Mouse (Mus musculus) liver, embryonic 14.5 days (tissue): ENCODE results near the gene Nfx1. TPM values are rescaled to one million over a fixed set of nuclear protein-coding genes. Genes with fewer than 3 reads are reported as not detected.

Experiments used
- ATAC-seq: fragments of 200-750 bp; cut with Nextera tagmentation; 2 replicates; pipeline ENCODE4 v1.8.0; 2017; ENCODE audit warnings: moderate number of reproducible peaks, mild to moderate bottlenecking, moderate library complexity; ENCODE audit not compliant: insufficient read depth
- DNase-seq, 3 experiments: peaks; one replicate each; pipeline ENCODE4 v3.0.0-alpha.2; 2012 to 2013; ENCODE audit warnings: low read depth in 3 of 3, low spot score in 3 of 3
- H3K27ac ChIP-seq: fragments of 300-500 bp; sonication (generic); 2 replicates; pipeline ENCODE4 v1.5.1; 2014; ENCODE audit warnings: moderate library complexity, mild to moderate bottlenecking, control low read depth, inconsistent platforms
- H3K27me3 ChIP-seq: fragments of 300-500 bp; sonication (generic); 2 replicates; pipeline ENCODE4 v1.6.1; 2014; ENCODE audit warnings: mild to moderate bottlenecking, low read length, moderate library complexity; ENCODE audit not compliant: control insufficient read depth, insufficient read depth
- H3K36me3 ChIP-seq: fragments of 300-500 bp; sonication (generic); replicated peaks from 2 replicates; pipeline ENCODE4 v1.6.1; 2014; ENCODE audit warnings: low read depth; ENCODE audit not compliant: control insufficient read depth, insufficient read depth
- H3K4me1 ChIP-seq, 2 experiments: fragments of 200-500 bp in 1 of 2; fragments of 300-500 bp in 1 of 2; sonication (generic) in 1 of 2; replicated peaks; 2 replicates each; pipeline ENCODE4 v1.6.1; 2012 to 2014; ENCODE audit warnings: antibody characterized with exemption in 1 of 2, inconsistent platforms in 1 of 2, low read length in 1 of 2; ENCODE audit not compliant: control insufficient read depth in 2 of 2, insufficient read depth in 2 of 2
- H3K4me2 ChIP-seq: fragments of 300-500 bp; sonication (generic); 2 replicates; pipeline ENCODE4 v1.6.1; 2014; ENCODE audit warnings: low read depth, mild to moderate bottlenecking, control low read depth, moderate library complexity
- H3K4me3 ChIP-seq, 2 experiments: fragments of 200-500 bp in 1 of 2; fragments of 300-500 bp in 1 of 2; sonication (generic) in 1 of 2; 2 replicates each; pipeline ENCODE4 v1.5.1; 2012 to 2014; ENCODE audit warnings: low read depth in 2 of 2, low read length in 2 of 2, mild to moderate bottlenecking in 2 of 2, control low read depth in 1 of 2, inconsistent platforms in 1 of 2, moderate library complexity in 1 of 2; ENCODE audit not compliant: insufficient read depth in 1 of 2
- H3K9ac ChIP-seq: fragments of 300-500 bp; sonication (generic); replicated peaks from 2 replicates; pipeline ENCODE4 v1.6.1; 2014; ENCODE audit warnings: mild to moderate bottlenecking, control low read depth, moderate library complexity
- H3K9me3 ChIP-seq: fragments of 300-500 bp; sonication (generic); 2 replicates; pipeline ENCODE4 v1.6.1; 2016; ENCODE audit warnings: low read length, mixed read lengths; ENCODE audit not compliant: control insufficient read depth
- CTCF ChIP-seq: IDR thresholded peaks from 2 replicates; pipeline ENCODE4 v1.5.1; 2016; ENCODE audit warnings: antibody characterized with exemption, low read depth, control low read depth
- EP300 ChIP-seq: IDR thresholded peaks from 2 replicates; pipeline ENCODE4 v1.6.1; 2016; ENCODE audit warnings: antibody characterized with exemption, low read depth
- WGBS: fragments of 180-500 bp; shearing (Covaris S2); extraction: QIAGEN DNeasy Blood & Tissue Kit; methylation state at CpG from one replicate; pipeline ENCODE4 v1.1.7; 2014; ENCODE audit not compliant: insufficient replicate concordance; 5-methylcytosine and 5-hydroxymethylcytosine counted together
- polyA plus RNA-seq, 2 experiments: library from polyadenylated mRNA; depleted of rRNA in 1 of 2; stranded (reverse) in 1 of 2; unstranded in 1 of 2; fragments of >200 nt; fragmentation: Nextera tagmentation in 1 of 2; extraction: Ambion mirVana in 1 of 2; gene quantifications; 2 replicates each; pipeline versions ENCODE4 v1.2.1 to v1.2.3; 2012 to 2014

Nfx1 gene
- polyA plus RNA-seq, 2 experiments = 22.1 to 27.1 TPM

- DNase-seq = no peak
- no peak for ATAC-seq
- no peak overlapping the region for H3K27ac ChIP-seq
- H3K4me2 ChIP-seq = no peak overlapping the region
- H3K4me1 ChIP-seq = peaks cover 9 to 13% of the 10 kb centered on the region in 2 experiments
- H3K36me3 ChIP-seq = no peaks in the 10 kb centered on the region; the same call in 1 of the 2 replicates
- H3K27me3 ChIP-seq = no peaks in the 10 kb centered on the region
- H3K9me3 ChIP-seq = no peaks in the 10 kb centered on the region
- WGBS = 68% methylated on average over 3 of the region's 3 CpGs
- no peak overlapping the region for H3K4me3 ChIP-seq
- TF ChIP-seq EP300 (no peak), CTCF (no peak)
- no peak overlapping the region for H3K9ac ChIP-seq
These were observed 57.2 kb downstream of the Nfx1 start for GRCm38 (mm10) chr4:41027872-41028271.

GRCm38 (mm10) chr4:41028272-41028671 lies 57.6 kb downstream of the Nfx1 start:
- 56% methylated on average over 4 of the region's 4 CpGs for WGBS
- peak; percentile 9 to 37 (median 24) for DNase-seq

GRCm38 (mm10) chr4:41029372-41029771 lies 58.7 kb downstream of the Nfx1 start:
- Histone ChIP-seq H3K4me3 (no peak overlapping the region), H3K4me1 (peaks cover 9 to 13% of the 10 kb centered on the region in 2 experiments), H3K9me3 (no peaks in the 10 kb centered on the region), H3K36me3 (no peaks in the 10 kb centered on the region; the same call in 1 of the 2 replicates), H3K27ac (no peak overlapping the region), H3K27me3 (no peaks in the 10 kb centered on the region), H3K9ac (no peak overlapping the region), H3K4me2 (no peak overlapping the region)
- ATAC-seq = no peak
- TF ChIP-seq CTCF (no peak), EP300 (no peak)
- 77% methylated on average over 5 of the region's 5 CpGs for WGBS
- DNase-seq = no peak

More at GRCm38 (mm10) chr4:41028272-41028671, 57.6 kb downstream of the Nfx1 start:
- no peak overlapping the region for H3K27ac ChIP-seq
- H3K9me3 ChIP-seq = no peaks in the 10 kb centered on the region
- TF ChIP-seq EP300 (no peak), CTCF (peak; percentile 63)
- ATAC-seq = no peak
- H3K4me3 ChIP-seq = no peak overlapping the region
- no peak overlapping the region for H3K9ac ChIP-seq
- H3K27me3 ChIP-seq = no peaks in the 10 kb centered on the region
- H3K36me3 ChIP-seq = no peaks in the 10 kb centered on the region; the same call in 1 of the 2 replicates
- no peak overlapping the region for H3K4me2 ChIP-seq
- peaks cover 9 to 13% of the 10 kb centered on the region in 2 experiments for H3K4me1 ChIP-seq

- H3K27ac ChIP-seq = no peak overlapping the region
- no peaks in the 10 kb centered on the region for H3K27me3 ChIP-seq
- H3K9ac ChIP-seq = no peak overlapping the region
- DNase-seq = no peak
- no peak overlapping the region for H3K4me2 ChIP-seq
- H3K4me3 ChIP-seq = no peak overlapping the region
- H3K9me3 ChIP-seq = no peaks in the 10 kb centered on the region
- no peaks in the 10 kb centered on the region for H3K36me3 ChIP-seq
- no peak for ATAC-seq
- WGBS = 71% methylated on average over 3 of the region's 3 CpGs
- peaks cover 3 to 6% of the 10 kb centered on the region in 2 experiments for H3K4me1 ChIP-seq
- TF ChIP-seq CTCF (no peak), EP300 (no peak)
These were observed 60.5 kb downstream of the Nfx1 start for GRCm38 (mm10) chr4:41031242-41031641.

GRCm38 (mm10) chr4:41037942-41038341 lies 67.2 kb downstream of the Nfx1 start:
- Histone ChIP-seq H3K36me3 (no peaks in the 10 kb centered on the region), H3K4me1 (no peaks in the 10 kb centered on the region), H3K4me3 (no peak overlapping the region), H3K9ac (no peak overlapping the region), H3K4me2 (no peak overlapping the region), H3K27me3 (no peaks in the 10 kb centered on the region), H3K9me3 (no peaks in the 10 kb centered on the region), H3K27ac (no peak overlapping the region)
- DNase-seq (no peak), ATAC-seq (no peak)
- 47% methylated on average over 3 of the region's 3 CpGs for WGBS
- TF ChIP-seq CTCF (no peak), EP300 (no peak)

- H3K4me1 ChIP-seq = no peaks in the 10 kb centered on the region
- 65% methylated on average over 7 of the region's 7 CpGs for WGBS
- no peak overlapping the region for H3K27ac ChIP-seq
- DNase-seq = no peak
- ATAC-seq = no peak
- H3K9ac ChIP-seq = no peak overlapping the region
- no peak overlapping the region for H3K4me2 ChIP-seq
- no peaks in the 10 kb centered on the region for H3K36me3 ChIP-seq
- no peak for TF ChIP-seq CTCF
- TF ChIP-seq EP300 = no peak
- no peaks in the 10 kb centered on the region for H3K9me3 ChIP-seq
- no peaks in the 10 kb centered on the region for H3K27me3 ChIP-seq
- no peak overlapping the region for H3K4me3 ChIP-seq
These were observed 70.3 kb downstream of the Nfx1 start for GRCm38 (mm10) chr4:41040983-41041382.
